Mouse (Mus musculus) olfactory bulb, adult 2 months (tissue): Measurements from ENCODE around the gene Bank1.

ENCODE experiments used
- CTCF ChIP-seq: fragments of 200-500 bp; IDR thresholded peaks from 2 replicates; pipeline ENCODE4 v1.5.1; 2012; ENCODE audit warnings: low read depth, mild to moderate bottlenecking, low read length, moderate library complexity; ENCODE audit not compliant: insufficient read depth
- POLR2A ChIP-seq: fragments of 200-500 bp; IDR thresholded peaks from 2 replicates; pipeline ENCODE4 v1.6.1; 2012; ENCODE audit warnings: mild to moderate bottlenecking, low read depth, low read length, moderate library complexity; ENCODE audit not compliant: insufficient read depth

- TF ChIP-seq CTCF (no peak), POLR2A (no peak)
These were observed 154.2 kb downstream of the Bank1 start for GRCm38 (mm10) chr3:136171631-136172030.
